Mouse (Mus musculus) liver, embryonic 14.5 days (tissue): Measurements from ENCODE around the gene Pgp.

ENCODE experiments used
- CTCF ChIP-seq: IDR thresholded peaks from 2 replicates; pipeline ENCODE4 v1.5.1; 2016; ENCODE audit warnings: antibody characterized with exemption, low read depth, control low read depth
- EP300 ChIP-seq: IDR thresholded peaks from 2 replicates; pipeline ENCODE4 v1.6.1; 2016; ENCODE audit warnings: antibody characterized with exemption, low read depth

DNA sequence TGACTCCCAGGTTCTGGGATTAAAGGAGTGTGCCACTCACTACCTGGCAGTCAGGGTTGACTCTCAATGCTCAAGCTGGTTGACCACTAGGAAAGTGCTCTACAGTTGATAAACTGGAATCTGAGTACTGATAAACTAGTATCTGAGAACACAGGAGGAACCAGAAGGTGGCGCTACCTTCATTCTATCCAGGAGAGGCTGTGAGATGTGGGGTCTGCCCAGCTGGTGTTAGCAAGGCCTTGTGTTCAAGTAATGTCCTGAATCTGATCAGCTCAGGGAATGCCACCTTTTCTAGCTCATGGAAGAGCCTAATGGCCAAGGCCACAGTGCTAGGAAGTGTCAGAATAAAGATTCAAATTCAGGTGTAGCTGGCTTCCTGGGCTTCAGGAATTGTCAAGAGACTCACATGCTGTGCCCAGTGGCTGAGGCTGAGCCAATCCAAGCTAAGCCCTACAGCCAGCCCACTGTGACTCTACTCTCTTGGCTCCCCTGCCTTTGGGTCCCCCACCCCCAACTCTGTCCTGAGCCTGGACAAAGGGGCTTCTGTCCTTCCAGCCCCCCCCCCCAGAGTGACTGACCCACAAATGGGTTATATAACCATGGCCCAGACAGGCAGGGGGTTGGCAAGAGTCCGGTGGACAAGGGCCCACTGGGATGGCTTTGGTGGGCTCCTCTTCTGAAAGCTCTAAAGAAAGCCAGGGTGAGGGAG, 24.6 kb downstream of the Pgp start:
- TF ChIP-seq EP300 (no peak), CTCF (peak; percentile 79)
